ENCODE assay signal across 16 mouse cellular contexts in genomic region chr10:82046603-82047002, GRCm38 (mm10). TPM values are rescaled to one million over a fixed set of nuclear protein-coding genes. Genes with fewer than 3 reads are reported as not detected.
DNase-seq lines count a peak whose midpoint lies in the region; ATAC-seq and TF ChIP-seq lines count a peak whose summit lies in the region.
"Had no signal": no experiment of that assay in that cellular context is flagged by ENCODE, and none has a peak within 500 bp of the region (broad histone marks: within the 10 kb centered on the region; RNA-seq: fewer than 3 reads in every experiment).

No protein-coding gene starts in this region.

- H3K4me1 ChIP-seq in megakaryocyte, embryonic 14.5 days, result peaks cover 14% of the 10 kb centered on the region
- H3K4me1 ChIP-seq in E14TG2a.4 (replicated peaks; ENCODE audit: low read depth, low read length), result peaks cover 19% of the 10 kb centered on the region
- H3K4me1 ChIP-seq: intestine, embryonic 15.5 days had no signal

- peaks cover 33% of the 10 kb centered on the region for H3K9me3 ChIP-seq in megakaryocyte, embryonic 14.5 days
- peaks cover 16% of the 10 kb centered on the region for H3K9me3 ChIP-seq in E14TG2a.4 (ENCODE audit: low read length)
- H3K9me3 ChIP-seq: intestine, embryonic 15.5 days had no signal

- no peaks in the 10 kb centered on the region for H3K27me3 ChIP-seq in megakaryocyte, embryonic 14.5 days (replicated peaks)
- no peaks in the 10 kb centered on the region for H3K27me3 ChIP-seq in E14TG2a.4 (ENCODE audit: insufficient read depth, low read length)
- H3K27me3 ChIP-seq: hindbrain, embryonic 13.5 days; intestine, embryonic 15.5 days had no signal

- H3K36me3 ChIP-seq in megakaryocyte, embryonic 14.5 days (replicated peaks; ENCODE audit: low read length), result peaks cover 9% of the 10 kb centered on the region
- H3K36me3 ChIP-seq in E14TG2a.4 (ENCODE audit: insufficient read depth, low read length), result peaks cover 6% of the 10 kb centered on the region
- H3K36me3 ChIP-seq: intestine, embryonic 15.5 days had no signal

- ATAC-seq in megakaryocyte, adult 5-6 weeks (ENCODE audit: poor library complexity, severe bottlenecking), result no peak
- ATAC-seq: forebrain, postnatal 0 days; intestine, embryonic 15.5 days; Patski had no signal

- peak; percentile 53 for DNase-seq in R1 (ENCODE audit: low read depth, low spot score)
- DNase-seq in retina, embryonic 14.5 days (ENCODE audit: low spot score), result no peak
- no peak for DNase-seq in spleen, adult 12 weeks (ENCODE audit: low spot score)
- no peak for DNase-seq in kidney, postnatal 10 days
- DNase-seq: adrenal gland, postnatal 10 days; adrenal gland, postnatal 36 days; forebrain, postnatal 0 days; gastrocnemius, adult 2 months; gastrocnemius, postnatal 14 days; heart, adult 11 months had no signal

- peak overlapping the region; percentile 29 for H3K4me3 ChIP-seq in megakaryocyte, embryonic 14.5 days (replicated peaks)
- H3K4me3 ChIP-seq in E14TG2a.4 (replicated peaks; ENCODE audit: low read length), result no peak overlapping the region
- H3K4me3 ChIP-seq: intestine, embryonic 15.5 days had no signal

- TF ChIP-seq CTCF in E14TG2a.4 (conservative IDR thresholded peaks at IDR 0.05; ENCODE audit: low read length), result 0 out of 2 replicates have a peak, but pooled peaks have one; percentile 13

RNA-seq across cellular contexts. Expression of gene Zfp873, which starts 1.3 kb away (rescaled TPM):
- 0.04 TPM in 1 of 2 replicates, not detected in the other for polyA plus RNA-seq in megakaryocyte, embryonic 14.5 days (2012; ENCODE audit: insufficient read depth, low replicate concordance)
- 7.4 and 8.4 TPM in 2 replicates for total RNA-seq in megakaryocyte, adult 5-6 weeks (2015)
- 4.8 and 5.1 TPM in 2 replicates for total RNA-seq in megakaryocyte, adult 5-6 weeks (2017)

RNA-seq across cellular contexts. Expression of gene BC024063, which starts 36.5 kb away (rescaled TPM):
- polyA plus RNA-seq in megakaryocyte, embryonic 14.5 days (2012; ENCODE audit: insufficient read depth, low replicate concordance), result not detected in 2 replicates
- 0.74 and 1.4 TPM in 2 replicates for total RNA-seq in megakaryocyte, adult 5-6 weeks (2015)
- 1.7 and 2.1 TPM in 2 replicates for total RNA-seq in megakaryocyte, adult 5-6 weeks (2017)
